Mouse (Mus musculus) urinary bladder, postnatal 25 days (tissue): ENCODE measurements around the gene Bmf.
A peak's percentile ranks its signal among the peaks of the same experiment; 100 is the strongest.
"Not testable (repeated sequence)": the region's sequence is repeated elsewhere in the genome, so short reads cannot be mapped to it uniquely, and the experiment has no call there.

Experiments
- DNase-seq: peaks from one replicate; pipeline ENCODE4 v3.0.0; 2022; ENCODE audit warnings: low spot score

Gene Bmf

DNA sequence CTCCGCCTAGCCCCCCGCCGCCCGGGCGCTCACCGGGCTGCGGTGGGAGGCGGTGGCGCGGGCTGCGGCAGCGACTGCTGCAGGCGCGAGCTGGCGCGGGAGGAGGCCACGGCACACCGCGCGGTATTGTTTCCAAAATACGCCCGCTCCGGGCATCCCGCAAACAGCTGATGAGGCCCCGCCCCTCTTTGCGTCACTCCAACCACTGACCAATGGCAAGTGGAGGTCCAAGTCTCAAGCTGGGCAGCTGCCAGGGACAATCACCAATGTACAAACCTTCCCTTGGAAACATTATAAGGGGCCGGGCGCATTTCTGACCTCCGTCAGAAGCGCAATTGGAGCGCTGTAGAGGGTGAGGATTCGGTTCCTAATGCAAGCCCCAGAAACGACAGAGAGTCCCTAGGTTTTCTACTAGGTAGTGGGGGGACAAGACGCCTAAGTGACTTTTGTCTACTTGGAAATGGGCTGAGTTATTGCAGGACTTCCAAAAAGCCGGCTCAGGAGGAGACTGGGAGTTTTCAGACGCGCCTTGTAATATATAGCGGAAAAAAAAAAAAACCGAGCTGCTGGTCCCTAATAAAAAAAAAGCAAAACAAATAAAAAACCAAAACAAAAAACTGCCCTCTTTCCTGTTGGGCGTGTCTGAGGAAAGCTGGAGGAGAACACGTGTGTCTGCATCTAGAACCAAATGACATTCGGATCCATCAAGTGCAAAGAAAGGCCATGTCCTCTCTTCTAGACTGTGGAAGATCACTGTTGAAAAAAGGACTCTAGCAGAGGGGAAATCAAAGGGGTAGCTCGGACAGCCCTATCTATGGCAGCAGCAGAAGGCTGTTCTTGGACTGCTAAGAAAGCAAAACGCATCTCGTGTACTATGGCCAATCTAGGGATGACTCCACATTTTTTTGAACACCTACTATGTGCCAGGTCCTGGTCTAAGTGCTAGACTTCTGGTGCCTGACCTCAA, at the start of gene Bmf:
TSS of gene Bmf (minus strand) at position 181 of the 967 bp plus-strand sequence.
- peak; percentile 98 for DNase-seq

DNA sequence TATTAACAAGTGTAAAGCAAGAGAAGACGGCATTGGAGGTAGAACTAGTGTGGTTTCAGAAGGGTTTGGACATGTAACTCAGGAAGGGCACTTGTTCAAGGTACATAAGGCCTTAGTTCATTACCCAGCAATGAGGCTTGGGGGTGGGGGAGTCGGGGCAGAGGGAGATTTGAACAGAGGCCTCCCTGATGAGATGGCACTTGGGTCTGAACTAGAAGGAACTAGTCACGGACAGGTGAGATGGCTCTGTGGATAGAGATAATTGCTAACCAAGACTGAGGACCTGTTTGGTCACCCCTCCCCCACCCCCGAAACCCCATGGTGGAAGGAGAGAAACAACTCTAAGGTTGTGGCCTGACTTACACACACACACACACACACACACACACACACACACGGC, 49.6 kb upstream of the Bmf start:
- DNase-seq, result no peak

DNA sequence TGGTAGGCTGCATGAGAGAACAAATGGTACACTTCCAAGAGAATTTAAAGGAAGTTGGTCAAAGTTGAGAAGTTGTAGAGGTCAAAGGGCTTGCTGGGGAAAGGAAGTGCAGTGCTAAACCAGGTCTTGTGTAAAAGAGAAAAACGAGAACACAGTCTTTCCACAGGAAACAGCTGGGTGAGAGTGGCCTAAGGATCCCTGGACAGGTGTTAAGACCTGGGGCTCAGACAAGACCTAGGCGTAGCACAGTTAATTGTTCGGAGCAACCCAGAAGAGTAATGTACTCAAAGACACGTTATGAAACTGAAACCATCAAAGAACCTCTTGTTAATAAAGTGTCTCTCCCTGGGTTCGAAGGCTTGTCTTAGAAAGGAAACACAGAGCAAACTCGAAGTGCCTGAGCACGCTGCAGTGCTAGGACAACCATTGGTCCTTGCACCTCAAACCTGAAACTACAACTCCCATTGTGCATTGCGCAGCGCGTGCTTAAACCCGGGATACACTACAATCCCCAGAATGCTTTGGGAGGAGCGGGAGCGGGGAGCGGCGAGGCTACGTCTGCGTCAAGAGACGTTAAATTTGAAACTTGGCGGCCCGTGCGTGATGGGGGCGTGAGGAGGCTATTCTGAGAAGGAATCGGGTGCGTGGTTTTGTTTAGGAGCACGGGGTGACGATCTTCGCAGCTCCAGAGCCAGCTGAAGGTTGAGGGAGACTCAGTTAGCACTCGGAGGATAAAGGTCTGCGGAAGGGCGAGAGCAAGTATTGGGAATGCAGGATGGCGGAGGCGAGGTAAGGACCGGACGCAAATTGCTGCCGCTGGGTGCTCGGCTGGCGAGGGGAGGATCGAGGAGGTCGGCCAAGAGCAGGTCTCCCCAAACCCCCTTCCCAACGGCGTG, 48.4 kb upstream of the Bmf start, which contains the start of gene Bub1b:
TSS of gene Bub1b (plus strand) at position 539 of the 896 bp plus-strand sequence.
- peak; percentile 77 for DNase-seq

DNA sequence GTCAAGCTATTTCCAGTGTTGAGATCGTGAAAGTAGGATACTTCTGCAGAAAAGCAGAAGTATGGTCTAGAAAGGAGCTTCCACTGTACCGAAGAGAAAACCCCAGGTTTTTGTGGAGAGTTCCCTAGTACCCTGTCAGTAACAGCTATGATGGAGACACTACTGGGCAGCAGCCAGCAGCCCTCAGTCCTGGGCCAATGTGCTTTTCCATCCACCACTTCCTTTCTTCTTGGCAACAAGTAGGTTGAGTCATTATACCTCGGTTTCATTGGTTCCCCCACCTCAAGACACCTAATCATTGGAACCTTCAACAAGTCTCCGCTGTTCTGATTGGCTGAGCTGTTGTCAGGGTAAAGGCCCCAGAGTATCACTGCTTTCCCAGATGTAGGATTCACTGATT, 41.6 kb upstream of the Bmf start:
- no peak for DNase-seq

DNA sequence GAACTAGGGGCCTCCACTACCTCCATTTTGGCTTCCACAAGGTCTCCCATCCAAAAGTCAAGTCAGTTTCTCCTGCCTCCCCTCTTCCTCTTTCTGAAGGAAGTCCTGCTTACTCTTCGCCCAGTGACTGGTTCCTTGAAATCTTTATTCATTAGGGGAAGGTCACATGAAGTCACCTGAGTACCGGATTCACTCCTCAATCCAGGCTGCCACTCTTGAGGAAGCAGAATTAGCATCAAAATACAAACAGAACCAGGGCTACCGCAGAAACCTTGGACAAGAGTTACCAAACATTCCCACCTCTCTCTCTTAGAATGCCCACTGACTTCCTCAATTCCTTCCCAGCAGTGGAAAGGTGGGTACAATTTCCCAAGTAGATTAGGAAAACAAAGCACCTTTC, 38.2 kb upstream of the Bmf start:
- no peak for DNase-seq

DNA sequence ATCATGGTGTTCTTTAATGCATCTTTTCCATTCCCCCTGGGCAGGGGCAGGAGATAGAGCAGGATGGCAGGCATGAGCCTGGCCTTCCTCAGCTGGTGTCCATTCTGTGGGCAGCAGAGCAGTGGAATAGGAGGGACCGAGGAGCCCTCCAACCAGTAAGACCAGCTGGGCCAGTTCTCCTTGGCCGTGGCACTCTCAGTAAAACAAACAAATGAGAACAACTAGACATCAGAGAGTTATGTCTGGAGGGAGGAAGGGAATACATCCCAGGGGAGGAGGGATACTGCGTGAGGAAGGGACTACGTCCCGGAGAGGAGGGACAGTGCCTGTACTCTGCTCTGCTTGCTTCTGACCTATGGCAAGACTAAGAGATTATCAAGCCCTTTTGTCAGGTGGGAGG, 36.5 kb upstream of the Bmf start:
- peak; percentile 51 for DNase-seq

DNA sequence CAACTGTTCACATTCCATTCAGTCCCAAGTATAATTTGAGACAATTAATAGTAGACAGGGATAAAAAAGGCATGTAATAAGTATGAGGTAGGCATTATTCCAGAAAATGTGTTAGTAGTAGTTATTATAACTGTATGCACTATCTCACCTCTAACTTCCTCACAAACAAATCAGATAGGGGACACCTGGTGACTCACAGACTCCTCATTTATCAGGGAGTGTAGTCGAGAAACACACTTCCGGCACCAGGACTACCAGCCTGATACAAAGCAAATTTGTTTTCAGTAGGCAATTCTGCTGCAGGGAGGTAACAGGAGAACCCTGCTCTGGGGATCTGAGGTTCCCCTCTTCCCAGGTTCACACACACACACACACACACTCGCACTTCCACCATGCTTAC, 23.6 kb upstream of the Bmf start:
- DNase-seq, result no peak

DNA sequence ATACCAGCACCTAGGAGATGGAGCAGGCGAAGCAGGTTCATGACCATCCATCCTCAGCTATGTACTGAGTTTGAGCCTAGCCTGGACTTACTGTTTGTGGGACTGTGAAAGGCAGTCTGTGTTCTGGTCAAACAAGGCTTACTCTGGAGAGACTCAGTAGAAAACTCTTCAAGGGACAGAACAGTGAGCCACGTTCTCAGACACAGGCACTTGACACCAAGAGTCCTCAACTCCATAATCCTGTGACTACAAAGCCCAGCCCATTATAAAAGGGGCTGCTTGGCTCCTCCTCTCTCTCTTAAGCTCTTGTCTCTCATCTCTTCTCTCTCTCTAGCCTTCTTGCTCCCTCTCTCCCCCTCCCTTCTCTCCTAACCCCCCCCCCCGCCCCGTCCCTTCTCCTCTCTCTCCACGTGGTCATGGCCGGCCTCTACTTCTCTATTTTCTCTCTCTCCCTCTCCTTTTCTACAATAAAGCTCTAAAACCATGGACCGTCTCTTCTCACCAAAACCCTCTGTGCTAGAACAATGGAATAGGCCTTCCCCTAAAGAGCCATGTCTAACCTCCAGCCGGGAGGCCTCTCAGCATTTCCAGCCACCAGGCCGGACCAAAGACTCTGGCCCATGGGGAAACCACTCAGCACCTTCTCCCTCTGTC, 22.8 kb upstream of the Bmf start:
- no peak for DNase-seq

DNA sequence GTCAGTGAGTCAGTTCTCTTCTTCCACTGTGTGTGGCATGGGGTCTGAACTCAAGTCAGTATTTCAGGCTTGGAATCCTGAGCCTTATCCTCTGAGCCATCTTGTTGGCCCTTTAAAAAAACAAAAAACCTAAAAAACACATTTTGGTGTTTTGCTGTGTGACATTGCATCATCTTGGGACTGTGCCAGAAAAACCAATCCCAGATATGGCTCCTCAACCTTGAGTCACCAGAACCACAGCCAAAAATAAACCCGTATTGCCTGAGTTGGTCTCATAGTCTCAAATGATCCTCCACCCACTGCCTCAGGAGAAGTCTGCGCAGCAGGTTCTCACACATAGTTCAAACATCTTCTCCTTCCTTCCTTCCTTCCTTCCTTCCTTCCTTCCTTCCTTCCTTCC, 21.5 kb upstream of the Bmf start:
- no peak for DNase-seq

DNA sequence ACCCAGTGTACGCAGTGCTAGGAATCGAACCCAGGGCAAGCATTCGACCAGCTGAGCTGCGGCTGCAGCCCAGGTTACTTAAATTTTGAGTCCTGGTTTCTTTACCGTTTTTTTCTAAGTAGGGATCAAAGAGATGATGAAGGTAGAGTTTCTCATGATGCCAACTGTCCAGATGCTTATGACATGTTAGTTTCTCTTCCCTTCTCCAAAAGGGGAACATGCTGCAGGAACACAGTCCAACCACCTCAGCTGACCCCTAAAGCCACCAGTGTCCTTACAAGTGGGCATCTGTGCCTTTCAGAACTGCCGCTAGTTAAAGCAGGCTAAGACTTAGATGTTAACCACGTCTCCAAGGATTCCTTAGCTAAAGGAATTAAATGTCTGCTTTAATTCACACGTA, 17.7 kb upstream of the Bmf start:
- no peak for DNase-seq

DNA sequence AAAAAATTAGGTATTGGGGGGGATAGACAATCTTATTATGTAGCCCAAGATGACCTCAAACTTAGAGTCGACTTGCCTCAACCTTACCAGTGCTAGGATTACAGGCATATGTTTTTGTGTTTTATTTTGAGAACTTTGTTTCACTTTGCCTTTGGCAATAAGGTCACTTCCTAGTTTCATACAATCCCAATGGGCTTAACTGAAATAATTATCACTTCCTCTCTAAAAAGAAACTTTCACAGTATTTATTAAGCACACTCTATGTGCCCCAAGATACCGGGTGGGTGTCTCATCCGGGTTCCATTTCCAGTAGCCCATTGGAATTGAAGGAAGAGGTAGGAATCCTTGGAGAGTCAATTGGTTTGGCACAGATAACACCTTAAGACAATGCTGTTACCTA, 12.9 kb upstream of the Bmf start:
- no peak for DNase-seq

DNA sequence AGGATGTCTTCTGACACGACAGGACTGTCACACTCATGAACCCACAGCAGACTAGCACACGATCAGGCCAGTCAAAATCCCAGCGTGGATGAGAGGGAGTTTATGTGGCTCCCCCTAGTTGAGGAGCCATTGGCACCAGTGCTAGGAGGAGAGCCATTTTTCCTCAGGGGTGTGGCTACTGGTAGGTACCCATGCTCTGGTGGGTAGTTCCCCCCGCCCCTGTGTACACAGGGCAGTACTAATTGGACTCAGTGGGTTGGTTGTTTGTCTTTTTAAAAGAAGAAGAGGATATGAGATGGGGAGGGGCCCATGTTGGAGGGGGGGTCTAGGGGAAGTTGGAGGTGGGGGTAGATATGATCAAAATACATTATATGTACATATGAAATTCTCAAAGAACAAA, 12.5 kb upstream of the Bmf start:
- no peak for DNase-seq

DNA sequence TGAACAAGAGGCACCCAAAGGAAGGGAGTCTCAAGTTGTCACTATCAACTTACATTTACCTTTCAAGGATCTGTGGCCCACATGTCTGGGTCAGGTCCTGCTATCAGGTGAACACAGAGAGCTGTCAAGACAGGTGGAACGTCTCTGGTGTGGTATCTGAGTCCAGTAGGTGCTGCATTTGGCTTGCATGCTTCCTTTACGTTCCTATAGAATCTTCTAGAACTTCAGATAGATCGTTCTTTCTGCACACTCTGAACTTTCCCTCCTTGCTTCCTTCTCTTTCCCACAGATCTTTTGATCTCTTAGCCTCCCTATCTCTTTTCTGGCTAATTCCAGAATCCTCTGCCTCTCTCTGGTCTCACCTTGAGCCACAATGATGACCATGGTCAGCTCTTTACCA, 8.9 kb upstream of the Bmf start:
- no peak for DNase-seq

DNA sequence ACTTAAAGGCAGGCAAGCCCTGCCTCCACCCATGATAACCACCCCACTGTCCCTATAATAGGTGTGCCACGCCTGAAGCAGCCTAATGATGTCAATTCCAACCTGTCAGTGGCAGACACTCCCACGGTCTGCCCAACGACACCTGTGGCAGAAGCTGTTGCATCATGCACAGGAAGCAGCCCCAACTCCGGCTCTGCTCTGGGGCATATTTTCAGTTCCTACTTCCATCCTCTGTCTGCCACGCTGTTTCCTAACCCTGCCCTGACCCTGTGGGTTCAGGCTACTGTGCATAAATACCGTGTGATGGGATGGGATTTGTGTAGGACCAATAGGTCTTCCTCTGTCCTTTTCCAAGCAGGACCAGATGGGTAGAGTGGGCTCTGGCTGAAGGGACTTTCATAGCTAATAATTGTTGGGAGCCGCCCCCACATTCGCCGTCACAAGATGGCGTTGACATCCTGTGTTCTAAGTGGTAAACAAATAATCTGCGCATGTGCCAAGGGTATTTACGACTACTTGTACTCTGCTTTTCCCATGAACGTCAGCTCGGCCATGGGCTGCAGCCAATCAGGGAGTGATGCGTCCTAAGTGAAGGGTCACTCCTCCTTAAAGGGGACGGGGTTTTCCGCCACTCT, 5.0 kb upstream of the Bmf start:
- DNase-seq, result not testable (repeated sequence)

DNA sequence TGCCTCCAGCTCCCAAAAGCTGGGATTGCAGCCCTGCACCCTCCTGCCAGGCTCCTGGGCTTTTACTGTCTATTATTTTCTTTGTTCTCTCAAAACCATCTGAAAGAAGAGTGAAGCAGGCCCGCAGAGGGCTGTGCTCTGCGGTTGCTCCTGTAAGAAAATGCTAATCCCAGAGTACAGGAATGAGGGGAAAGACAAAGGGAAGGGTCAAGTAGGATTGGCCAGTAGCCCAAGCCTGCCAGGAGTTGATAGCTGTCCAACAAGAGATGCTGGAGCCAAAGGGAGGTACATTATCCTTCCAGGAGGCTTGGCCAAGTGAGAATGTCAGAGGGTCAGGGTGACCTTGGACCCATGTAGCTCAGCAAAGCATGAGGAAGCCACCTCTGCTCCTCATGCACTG, 2.1 kb upstream of the Bmf start:
- no peak for DNase-seq

DNA sequence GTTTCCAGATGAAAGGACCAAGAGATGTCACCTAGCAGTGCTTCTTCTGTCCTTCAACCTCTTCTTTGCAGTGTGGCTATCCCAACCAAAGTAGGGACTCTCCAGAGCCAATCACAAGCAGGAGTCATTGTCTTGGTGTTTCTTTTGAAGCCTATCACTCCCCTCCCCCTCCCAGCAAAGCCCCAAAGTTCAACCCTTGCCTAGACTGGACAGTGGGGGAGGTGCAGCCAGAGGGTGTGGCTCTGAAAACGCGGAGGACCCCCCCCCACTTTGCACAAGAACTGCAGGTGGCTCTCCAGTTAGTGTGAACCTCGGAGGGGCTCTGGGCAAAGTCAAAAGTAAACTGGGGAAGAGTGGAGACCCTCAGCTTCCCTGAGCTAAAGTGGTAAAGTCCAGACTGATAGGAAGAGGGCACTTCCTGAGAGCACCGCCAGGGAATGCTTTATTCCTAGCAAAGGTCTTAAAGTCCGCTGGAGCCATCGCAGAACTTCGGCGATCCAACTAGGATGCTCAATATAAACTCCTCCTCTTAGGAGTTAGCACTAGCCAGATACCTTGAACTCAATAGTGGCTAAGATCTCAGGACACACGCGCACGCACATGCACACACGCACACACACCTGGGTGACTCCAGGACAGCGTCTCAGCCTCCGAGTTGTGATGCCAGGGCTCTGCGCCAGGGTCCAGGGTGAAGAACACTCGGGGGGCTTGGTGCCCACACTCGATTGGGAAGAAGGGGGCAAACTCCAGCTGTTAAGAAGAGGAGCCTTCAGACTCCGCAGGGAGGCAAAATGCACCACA, 866 bp downstream of the Bmf start:
- peak; percentile 15 for DNase-seq

DNA sequence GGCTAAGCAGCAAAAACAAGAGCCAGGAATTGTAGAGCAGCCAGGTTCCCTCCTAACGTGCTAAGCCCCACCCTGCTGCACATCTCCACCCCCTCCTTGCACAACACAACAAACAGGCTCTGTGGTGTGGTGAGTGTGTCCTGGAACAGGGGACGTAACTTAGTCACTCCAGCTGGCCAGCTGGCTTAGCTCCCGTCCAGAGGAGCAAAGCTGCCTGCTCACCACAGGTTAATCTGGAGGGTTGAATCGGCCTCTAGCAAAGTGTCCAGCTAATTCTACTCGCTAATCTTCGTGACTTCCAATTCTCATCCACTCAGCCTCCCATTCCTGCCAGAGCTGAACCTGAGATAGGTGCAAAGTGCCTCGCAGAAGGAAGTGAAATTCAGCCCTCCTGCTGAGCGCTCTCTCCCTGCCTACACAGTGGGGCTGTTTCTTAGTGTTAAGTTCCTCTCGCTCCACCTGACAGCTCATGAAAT, 1.9 kb downstream of the Bmf start:
- DNase-seq, result peak; percentile 52

DNA sequence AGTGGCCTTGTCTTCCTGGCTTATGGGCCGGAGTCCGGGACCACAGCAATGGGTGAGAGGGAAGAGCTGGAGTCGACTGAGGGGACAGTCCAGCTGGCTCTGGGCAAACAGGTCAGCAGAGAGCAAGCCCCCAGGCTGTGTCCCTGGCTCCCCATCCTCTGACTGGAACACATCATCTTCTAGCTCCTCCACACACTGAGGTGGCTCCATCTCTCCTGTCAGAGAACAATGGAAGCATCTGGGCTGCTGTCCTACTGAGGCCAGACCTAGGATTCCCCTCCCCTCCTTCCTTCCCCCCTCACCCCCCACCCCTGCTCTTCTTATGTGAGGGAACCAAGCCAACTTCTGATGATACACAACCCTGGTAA, 2.7 kb downstream of the Bmf start:
- no peak for DNase-seq

DNA sequence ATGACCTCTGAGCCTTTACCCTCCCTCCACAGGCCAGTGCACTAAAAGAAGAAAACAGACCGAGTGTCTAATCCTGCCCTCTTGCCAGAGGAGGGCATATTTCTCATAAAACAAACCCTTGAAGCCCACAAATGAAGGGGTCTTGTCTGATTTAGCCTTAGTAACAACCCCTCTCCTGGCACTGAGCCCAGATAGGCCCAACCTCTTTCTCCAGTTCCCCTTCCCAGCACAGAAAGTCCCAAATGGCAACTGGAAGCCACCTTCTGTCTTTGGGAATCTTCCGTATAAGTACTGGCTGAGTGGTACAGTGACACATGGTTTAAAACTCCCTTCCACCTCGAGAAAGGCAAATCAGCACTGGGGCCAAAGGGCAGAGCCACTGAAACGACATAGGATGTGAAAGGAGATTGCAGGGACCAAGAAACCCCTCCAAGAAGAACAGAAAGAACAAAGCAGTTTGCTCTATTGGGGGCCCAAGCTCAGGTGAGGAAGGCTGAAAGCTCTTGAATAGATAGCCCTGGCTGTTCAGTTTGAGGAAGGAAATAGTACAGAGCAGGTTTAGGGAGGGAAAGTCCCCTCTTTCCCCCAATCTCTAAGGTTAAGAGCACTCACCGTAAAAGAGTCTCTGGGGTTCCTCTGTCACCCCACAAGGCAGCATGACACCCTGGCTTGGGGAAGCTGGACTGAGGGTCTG, 3.2 kb downstream of the Bmf start:
- no peak for DNase-seq
